Mouse (Mus musculus) neural tube, embryonic 12.5 days (tissue): ENCODE measurements around the gene Tmcc3. TPM values are rescaled to one million over a fixed set of nuclear protein-coding genes. Genes with fewer than 3 reads are reported as not detected.

Experiments used
- ATAC-seq: fragments of 200-750 bp; cut with Nextera tagmentation; 2 replicates; pipeline ENCODE4 v1.8.0; 2017; ENCODE audit warnings: low read depth, mild to moderate bottlenecking, moderate TSS enrichment, moderate library complexity; ENCODE audit not compliant: low FRiP score
- H3K27ac ChIP-seq: fragments of 300-500 bp; sonication (generic); 2 replicates; pipeline ENCODE4 v1.5.1; 2016
- H3K27me3 ChIP-seq: fragments of 300-500 bp; sonication (generic); replicated peaks from 2 replicates; pipeline ENCODE4 v1.6.1; 2016; ENCODE audit warnings: mild to moderate bottlenecking
- H3K36me3 ChIP-seq: fragments of 300-500 bp; sonication (generic); 2 replicates; pipeline ENCODE4 v1.6.1; 2016; ENCODE audit warnings: mild to moderate bottlenecking
- H3K4me1 ChIP-seq: fragments of 300-500 bp; sonication (generic); 2 replicates; pipeline ENCODE4 v1.6.1; 2016
- H3K4me2 ChIP-seq: fragments of 300-500 bp; sonication (generic); replicated peaks from 2 replicates; pipeline ENCODE4 v1.6.1; 2016; ENCODE audit warnings: mild to moderate bottlenecking
- H3K4me3 ChIP-seq: fragments of 300-500 bp; sonication (generic); 2 replicates; pipeline ENCODE4 v1.5.1; 2016
- H3K9ac ChIP-seq: fragments of 300-500 bp; sonication (generic); 2 replicates; pipeline ENCODE4 v1.6.1; 2016; ENCODE audit warnings: mild to moderate bottlenecking
- H3K9me3 ChIP-seq: fragments of 300-500 bp; sonication (generic); 2 replicates; pipeline ENCODE4 v1.6.1; 2016; ENCODE audit warnings: mild to moderate bottlenecking
- WGBS: fragments of 180-500 bp; shearing (Covaris S2); methylation state at CpG from one replicate; pipeline ENCODE4 v1.1.7; 2016; 5-methylcytosine and 5-hydroxymethylcytosine counted together
- polyA plus RNA-seq: library from polyadenylated mRNA; unstranded; fragments of >200 nt; fragmentation: Nextera tagmentation; extraction: Ambion mirVana; gene quantifications from 2 replicates; pipeline ENCODE4 v1.2.1, GENCODE M21; 2016

The Tmcc3 gene
- polyA plus RNA-seq, 1 experiment from 2014 or later, result 7.6 TPM

- WGBS, result 95% methylated on average over 7 of the region's 7 CpGs
- Histone ChIP-seq H3K27me3 (no peaks in the 10 kb centered on the region), H3K36me3 (no peaks in the 10 kb centered on the region), H3K9ac (no peak overlapping the region), H3K27ac (no peak overlapping the region), H3K4me3 (no peak overlapping the region), H3K9me3 (no peaks in the 10 kb centered on the region), H3K4me2 (no peak overlapping the region), H3K4me1 (0 out of 2 replicates have a peak, but pooled peaks cover 11% of the 10 kb centered on the region)
- no peak for ATAC-seq
These were observed 40.6 kb downstream of the Tmcc3 start for GRCm38 (mm10) chr10:94352172-94352876.

GRCm38 (mm10) chr10:94352877-94353853 lies 41.4 kb downstream of the Tmcc3 start:
- H3K27me3 ChIP-seq, result no peaks in the 10 kb centered on the region
- WGBS, result 91% methylated on average over 9 of the region's 9 CpGs
- no peak for ATAC-seq

GRCm38 (mm10) chr10:94354005-94354404 lies 42.3 kb downstream of the Tmcc3 start:
- Histone ChIP-seq H3K9ac (no peak overlapping the region), H3K27me3 (no peaks in the 10 kb centered on the region), H3K9me3 (no peaks in the 10 kb centered on the region), H3K4me1 (0 out of 2 replicates have a peak, but pooled peaks cover 11% of the 10 kb centered on the region), H3K27ac (no peak overlapping the region), H3K4me2 (no peak overlapping the region), H3K36me3 (no peaks in the 10 kb centered on the region), H3K4me3 (no peak overlapping the region)
- no peak for ATAC-seq
- 67% methylated on average over 4 of the region's 4 CpGs for WGBS

More at GRCm38 (mm10) chr10:94352877-94353853, 41.4 kb downstream of the Tmcc3 start:
- H3K27ac ChIP-seq, result no peak overlapping the region
- 0 out of 2 replicates have a peak, but pooled peaks cover 11% of the 10 kb centered on the region for H3K4me1 ChIP-seq
- H3K36me3 ChIP-seq, result no peaks in the 10 kb centered on the region
- no peak overlapping the region for H3K9ac ChIP-seq
- no peaks in the 10 kb centered on the region for H3K9me3 ChIP-seq
- no peak overlapping the region for H3K4me2 ChIP-seq
- H3K4me3 ChIP-seq, result no peak overlapping the region

- H3K9me3 ChIP-seq, result no peaks in the 10 kb centered on the region
- H3K27ac ChIP-seq, result no peak overlapping the region
- H3K4me1 ChIP-seq, result 0 out of 2 replicates have a peak, but pooled peaks cover 11% of the 10 kb centered on the region
- whole genome bisulfite sequencing, result 84% methylated on average over 3 of the region's 3 CpGs
- H3K27me3 ChIP-seq, result no peaks in the 10 kb centered on the region
- no peaks in the 10 kb centered on the region for H3K36me3 ChIP-seq
- no peak overlapping the region for H3K4me3 ChIP-seq
- H3K4me2 ChIP-seq, result no peak overlapping the region
- H3K9ac ChIP-seq, result no peak overlapping the region
- no peak for ATAC-seq
These were observed 42.7 kb downstream of the Tmcc3 start for GRCm38 (mm10) chr10:94354427-94354826.

GRCm38 (mm10) chr10:94356504-94357169 lies 44.9 kb downstream of the Tmcc3 start:
- Histone ChIP-seq H3K27ac (no peak overlapping the region), H3K4me1 (no peaks in the 10 kb centered on the region), H3K4me3 (no peak overlapping the region), H3K9me3 (0 out of 2 replicates have a peak, but pooled peaks cover 1% of the 10 kb centered on the region), H3K9ac (no peak overlapping the region), H3K36me3 (no peaks in the 10 kb centered on the region), H3K4me2 (no peak overlapping the region), H3K27me3 (no peaks in the 10 kb centered on the region)
- WGBS, result 87% methylated on average over 13 of the region's 13 CpGs
- ATAC-seq, result no peak

GRCm38 (mm10) chr10:94360664-94361063 lies 48.9 kb downstream of the Tmcc3 start:
- no peaks in the 10 kb centered on the region for H3K4me1 ChIP-seq
- no peak overlapping the region for H3K4me3 ChIP-seq
- H3K27ac ChIP-seq, result no peak overlapping the region
- ATAC-seq, result no peak
- H3K36me3 ChIP-seq, result no peaks in the 10 kb centered on the region
- WGBS, result 73% methylated on average over 1 of the region's 1 CpGs
- H3K4me2 ChIP-seq, result no peak overlapping the region
- no peak overlapping the region for H3K9ac ChIP-seq
- 0 out of 2 replicates have a peak, but pooled peaks cover 9% of the 10 kb centered on the region for H3K9me3 ChIP-seq
- no peaks in the 10 kb centered on the region for H3K27me3 ChIP-seq

GRCm38 (mm10) chr10:94371293-94371692 lies 59.5 kb downstream of the Tmcc3 start:
- Histone ChIP-seq H3K27me3 (no peaks in the 10 kb centered on the region), H3K9ac (no peak overlapping the region), H3K4me1 (peaks cover 14% of the 10 kb centered on the region), H3K27ac (no peak overlapping the region), H3K9me3 (no peaks in the 10 kb centered on the region), H3K4me3 (no peak overlapping the region), H3K4me2 (no peak overlapping the region), H3K36me3 (no peaks in the 10 kb centered on the region)
- 79% methylated on average over 2 of the region's 2 CpGs for WGBS
- no peak for ATAC-seq

GRCm38 (mm10) chr10:94376941-94377340 lies 65.2 kb downstream of the Tmcc3 start:
- no peak for ATAC-seq
- Histone ChIP-seq H3K9me3 (no peaks in the 10 kb centered on the region), H3K9ac (no peak overlapping the region)

GRCm38 (mm10) chr10:94377844-94378243 lies 66.1 kb downstream of the Tmcc3 start:
- H3K27ac ChIP-seq, result no peak overlapping the region
- ATAC-seq, result 0 out of 2 replicates have a peak, but pooled peaks have one; percentile 53

More at GRCm38 (mm10) chr10:94376941-94377340, 65.2 kb downstream of the Tmcc3 start:
- peaks cover 14% of the 10 kb centered on the region for H3K4me1 ChIP-seq
- H3K4me2 ChIP-seq, result no peak overlapping the region
- H3K36me3 ChIP-seq, result no peaks in the 10 kb centered on the region
- H3K27me3 ChIP-seq, result no peaks in the 10 kb centered on the region
- no peak overlapping the region for H3K27ac ChIP-seq
- WGBS, result 61% methylated on average over 4 of the region's 4 CpGs
- no peak overlapping the region for H3K4me3 ChIP-seq

GRCm38 (mm10) chr10:94378383-94378782 lies 66.6 kb downstream of the Tmcc3 start:
- H3K36me3 ChIP-seq, result no peaks in the 10 kb centered on the region
- no peak overlapping the region for H3K4me2 ChIP-seq
- no peak for ATAC-seq
- WGBS, result 72% methylated on average over 13 of the region's 13 CpGs
- no peak overlapping the region for H3K9ac ChIP-seq
- no peaks in the 10 kb centered on the region for H3K27me3 ChIP-seq
- H3K4me1 ChIP-seq, result 0 out of 2 replicates have a peak, but pooled peaks cover 4% of the 10 kb centered on the region
- H3K9me3 ChIP-seq, result no peaks in the 10 kb centered on the region
- H3K27ac ChIP-seq, result no peak overlapping the region
- no peak overlapping the region for H3K4me3 ChIP-seq

More at GRCm38 (mm10) chr10:94377844-94378243, 66.1 kb downstream of the Tmcc3 start:
- peaks cover 7% of the 10 kb centered on the region for H3K4me1 ChIP-seq
- H3K36me3 ChIP-seq, result no peaks in the 10 kb centered on the region
- WGBS, result 81% methylated on average over 10 of the region's 10 CpGs
- H3K9ac ChIP-seq, result no peak overlapping the region
- no peak overlapping the region for H3K4me2 ChIP-seq
- H3K27me3 ChIP-seq, result no peaks in the 10 kb centered on the region
- H3K4me3 ChIP-seq, result no peak overlapping the region
- H3K9me3 ChIP-seq, result no peaks in the 10 kb centered on the region

- Histone ChIP-seq H3K36me3 (peaks cover 4% of the 10 kb centered on the region; the same call in 1 of the 2 replicates), H3K27me3 (no peaks in the 10 kb centered on the region), H3K4me1 (0 out of 2 replicates have a peak, but pooled peaks cover 4% of the 10 kb centered on the region), H3K4me3 (no peak overlapping the region), H3K9me3 (peaks cover 7% of the 10 kb centered on the region), H3K27ac (no peak overlapping the region), H3K4me2 (no peak overlapping the region), H3K9ac (no peak overlapping the region)
- no peak for ATAC-seq
- 94% methylated on average over 2 of the region's 2 CpGs for WGBS
These were observed 68.3 kb downstream of the Tmcc3 start for GRCm38 (mm10) chr10:94380082-94380481.
